Mouse (Mus musculus) C2C12 (cell line): ENCODE measurements around the gene Dhx29.

Experiments
- CEBPB ChIP-seq: IDR thresholded peaks from one replicate; pipeline ENCODE4 v1.6.1; 2011; ENCODE audit warnings: low read depth, mild to moderate bottlenecking, control low read depth, moderate library complexity
- CTCF ChIP-seq: IDR thresholded peaks from one replicate; pipeline ENCODE4 v1.5.1; 2011; ENCODE audit not compliant: control insufficient read depth, insufficient read depth, insufficient read length
- FOSL1 ChIP-seq: IDR thresholded peaks from one replicate; pipeline ENCODE4 v1.8.0; 2011; ENCODE audit warnings: mild to moderate bottlenecking, low read length; ENCODE audit not compliant: poor library complexity, insufficient read depth, severe bottlenecking
- MAX ChIP-seq: IDR thresholded peaks from one replicate; pipeline ENCODE4 v1.6.1; 2011; ENCODE audit warnings: mild to moderate bottlenecking, control low read depth
- MYOD1 ChIP-seq: IDR thresholded peaks from one replicate; pipeline ENCODE4 v1.6.1; 2011; ENCODE audit warnings: low read depth; ENCODE audit not compliant: control insufficient read depth, insufficient read length
- MYOG ChIP-seq: IDR thresholded peaks from one replicate; pipeline ENCODE4 v1.6.1; 2011; ENCODE audit not compliant: control insufficient read depth, insufficient read length; ENCODE audit errors: extremely low read depth
- USF1 ChIP-seq: IDR thresholded peaks from one replicate; pipeline ENCODE4 v1.6.1; 2011; ENCODE audit warnings: low read depth, mild to moderate bottlenecking, control low read depth, moderate library complexity

- TF ChIP-seq USF1 (no peak), CTCF (no peak), MAX (no peak), MYOD1 (no peak), FOSL1 (no peak), MYOG (no peak), CEBPB (no peak)
These were observed 66.4 kb downstream of the Dhx29 start, which contains the start of gene Mcidas for GRCm38 (mm10) chr13:112993531-112994152.
